Mouse (Mus musculus) cerebellum, adult 11-12 months (tissue): ENCODE measurements at regions not wholly inside any gene's neighbourhood (a gene's known extent, or its start where the extent isn't known, plus 50 kb on each side); places are given as distances from the start of the nearest gene placed in this dataset.

Source experiments
- DNase-seq: peaks from one replicate; pipeline ENCODE4 v3.0.0; 2022

DNA sequence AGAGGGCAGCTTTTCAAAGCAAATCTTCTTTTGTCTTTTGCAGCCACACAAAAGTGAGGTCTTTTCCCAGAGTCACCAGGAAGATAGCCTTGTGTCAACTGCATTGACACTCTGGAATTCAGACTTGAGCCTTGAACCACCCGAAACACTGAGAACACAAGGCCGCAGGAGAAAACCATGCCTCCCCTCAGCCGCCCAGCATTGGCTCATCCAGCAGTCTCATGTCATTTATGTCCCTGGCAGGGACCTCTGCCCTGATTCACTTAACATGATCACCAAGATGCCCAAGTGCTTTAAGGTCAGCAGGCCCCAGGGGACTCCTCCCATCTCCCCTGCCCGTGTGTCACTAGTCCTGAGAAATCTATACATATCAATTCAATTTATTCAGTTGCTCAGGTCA, 173.1 kb upstream of the Kdm8 start:
- DNase-seq: no peak

DNA sequence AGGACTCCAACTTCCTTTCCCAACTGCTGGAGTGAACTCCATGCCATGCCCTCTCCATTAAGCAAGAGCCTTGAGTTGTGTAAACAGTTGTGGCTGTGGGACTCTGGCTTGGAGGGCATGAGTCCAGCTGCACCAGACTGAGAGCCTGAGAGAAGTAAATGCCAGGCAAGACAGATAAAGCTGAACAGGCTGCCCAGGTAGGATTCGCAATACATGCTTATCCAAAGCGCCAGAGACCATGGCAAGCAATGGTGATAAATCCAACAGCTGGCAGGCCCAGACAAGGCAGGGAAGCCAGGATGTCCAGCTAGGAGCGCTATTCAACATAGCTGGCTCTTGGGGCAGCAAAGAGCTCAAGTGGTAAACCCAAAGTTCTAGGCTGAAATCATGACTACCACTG, 163.1 kb upstream of the Kdm8 start:
- DNase-seq: no peak

DNA sequence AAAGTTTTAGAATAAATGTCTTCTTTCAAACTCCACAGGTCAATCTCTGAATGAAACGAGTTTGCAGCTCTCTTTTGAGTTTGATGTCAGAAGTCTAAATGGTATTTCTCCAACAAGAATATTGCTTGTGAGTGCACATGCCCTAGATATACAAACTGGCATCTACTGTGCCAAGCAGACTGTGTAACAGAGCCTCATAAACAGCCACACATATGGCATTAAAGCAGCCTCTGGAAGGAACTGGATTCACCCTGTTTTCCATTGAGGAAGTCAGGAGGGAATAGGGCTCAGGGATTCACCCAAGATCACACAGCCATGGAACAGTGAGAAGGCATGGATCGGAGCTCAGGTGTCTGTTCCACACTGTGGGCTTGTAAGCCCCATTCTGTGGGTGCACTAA, 149.2 kb upstream of the Kdm8 start:
- DNase-seq: no peak

DNA sequence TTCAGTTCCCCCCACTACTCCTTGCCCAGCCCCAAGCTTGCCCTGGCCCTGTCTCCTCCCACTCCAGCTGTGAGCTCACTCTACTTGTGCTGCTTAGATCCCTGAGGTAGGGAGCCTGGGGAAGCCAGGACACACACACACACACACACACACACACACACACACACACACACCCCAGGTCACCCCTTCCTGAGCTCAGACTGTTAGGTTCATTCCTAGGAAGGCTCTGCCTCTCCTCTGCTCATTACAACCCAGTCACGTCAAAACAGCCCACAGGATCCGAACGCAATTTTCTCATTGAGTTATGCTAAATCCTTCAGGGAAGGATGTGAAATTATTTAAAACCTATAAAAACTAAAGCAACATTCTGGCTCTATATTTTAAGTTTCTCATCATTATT, 136.0 kb upstream of the Kdm8 start:
- DNase-seq: no peak

DNA sequence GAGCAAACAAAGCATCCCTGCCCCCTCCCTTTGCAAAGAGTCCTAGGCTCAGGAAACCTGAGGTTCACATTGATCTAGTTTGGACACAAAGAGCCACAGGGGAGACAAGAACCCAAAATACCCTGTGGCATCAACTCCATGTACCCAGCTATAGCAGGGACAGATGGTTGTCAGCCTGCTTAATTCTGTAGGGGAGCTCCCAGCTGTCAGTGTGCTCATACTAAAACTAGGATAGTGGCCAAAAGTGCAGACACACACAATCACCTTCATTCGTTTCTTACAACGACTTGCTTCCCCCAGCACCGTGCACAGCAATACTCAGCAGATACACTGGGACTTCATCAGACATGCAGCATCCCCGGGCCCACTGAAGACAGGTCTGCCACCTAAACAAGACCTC, 133.5 kb upstream of the Kdm8 start:
- peak; percentile 44 for DNase-seq

DNA sequence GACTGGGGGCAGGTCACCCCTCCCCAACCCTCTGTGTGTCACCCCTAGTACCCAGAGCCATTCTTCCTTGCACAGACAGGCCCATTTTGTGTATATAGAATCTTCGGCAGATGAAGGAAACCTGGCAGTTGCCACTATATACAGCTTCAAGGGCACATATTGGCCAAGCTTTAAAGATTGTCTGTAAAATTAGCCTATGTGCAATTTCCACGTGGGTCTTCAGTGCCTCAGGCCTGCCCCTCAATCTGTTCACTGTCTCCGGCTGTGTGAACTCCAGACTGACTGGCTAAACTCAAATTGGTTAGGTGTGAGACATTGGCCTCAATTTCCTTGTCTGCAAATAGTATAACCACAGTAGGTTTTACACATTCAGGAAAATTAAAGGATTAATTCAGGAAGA, 130.9 kb upstream of the Kdm8 start:
- no peak for DNase-seq

DNA sequence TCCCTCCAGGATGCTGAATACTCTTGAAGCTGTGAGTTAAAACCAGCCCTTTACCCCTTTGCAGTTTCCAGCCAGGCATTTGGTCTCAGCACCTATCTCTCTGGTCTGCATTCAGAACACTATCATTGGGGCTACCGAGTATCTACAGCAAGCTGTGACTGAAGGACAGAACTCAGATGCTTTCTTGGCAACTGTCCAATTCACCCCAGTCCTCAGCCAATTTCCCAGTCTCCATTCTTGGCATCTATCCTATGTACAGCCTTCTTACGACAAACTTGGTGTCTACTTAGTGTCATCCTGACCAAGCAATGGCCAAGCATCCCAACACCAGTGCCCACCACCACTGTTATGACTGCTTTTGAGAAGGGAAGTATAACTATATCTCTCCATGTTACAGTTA, 109.7 kb upstream of the Kdm8 start:
- no peak for DNase-seq

DNA sequence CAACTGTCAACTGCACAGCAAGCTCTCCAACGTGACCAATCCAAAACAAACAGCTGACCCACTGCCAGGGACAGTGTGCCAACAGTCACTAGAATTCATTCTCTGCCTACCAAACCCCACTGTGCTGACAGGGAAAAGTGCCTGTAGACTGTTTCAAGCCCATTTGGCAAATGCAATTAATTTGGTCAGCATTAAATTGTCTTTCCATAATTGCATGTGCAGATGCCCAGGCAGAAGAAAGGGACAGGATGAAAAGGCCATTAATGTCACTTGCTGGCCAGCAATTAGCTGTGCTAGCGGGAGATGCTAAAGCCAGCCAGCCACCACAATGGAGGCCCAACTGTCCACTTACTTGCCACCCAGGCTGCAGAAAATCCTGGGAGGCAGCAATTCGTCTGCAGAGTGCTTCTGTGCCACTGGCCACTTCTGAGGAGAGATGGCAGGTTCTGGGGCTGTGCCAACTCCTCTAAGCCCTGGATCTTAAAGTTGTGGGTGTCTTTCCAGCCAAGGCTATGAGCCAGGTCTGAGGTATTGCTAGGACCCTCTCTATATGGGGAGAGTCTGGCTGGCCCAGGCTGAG, 108.8 kb upstream of the Kdm8 start:
- DNase-seq: peak; percentile 50

DNA sequence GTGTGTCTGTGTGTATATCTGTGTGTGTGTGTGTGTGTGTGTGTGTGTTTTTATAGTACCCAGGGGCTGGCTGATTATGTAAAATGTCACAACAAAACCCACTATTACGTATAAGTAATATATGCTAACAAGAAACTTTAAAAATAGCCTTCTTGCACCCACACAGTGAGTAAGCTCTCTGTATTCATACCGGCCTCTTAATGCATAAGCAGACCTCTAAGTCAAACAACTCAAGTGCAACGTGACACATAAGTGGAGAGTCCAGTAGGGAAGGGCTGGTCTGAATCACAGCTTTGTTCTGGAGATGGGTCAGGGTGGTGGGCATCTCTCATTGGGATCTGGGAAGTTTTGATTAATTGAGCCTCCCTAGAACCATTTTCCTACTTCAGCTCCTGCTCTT, 107.7 kb upstream of the Kdm8 start:
- DNase-seq: no peak

DNA sequence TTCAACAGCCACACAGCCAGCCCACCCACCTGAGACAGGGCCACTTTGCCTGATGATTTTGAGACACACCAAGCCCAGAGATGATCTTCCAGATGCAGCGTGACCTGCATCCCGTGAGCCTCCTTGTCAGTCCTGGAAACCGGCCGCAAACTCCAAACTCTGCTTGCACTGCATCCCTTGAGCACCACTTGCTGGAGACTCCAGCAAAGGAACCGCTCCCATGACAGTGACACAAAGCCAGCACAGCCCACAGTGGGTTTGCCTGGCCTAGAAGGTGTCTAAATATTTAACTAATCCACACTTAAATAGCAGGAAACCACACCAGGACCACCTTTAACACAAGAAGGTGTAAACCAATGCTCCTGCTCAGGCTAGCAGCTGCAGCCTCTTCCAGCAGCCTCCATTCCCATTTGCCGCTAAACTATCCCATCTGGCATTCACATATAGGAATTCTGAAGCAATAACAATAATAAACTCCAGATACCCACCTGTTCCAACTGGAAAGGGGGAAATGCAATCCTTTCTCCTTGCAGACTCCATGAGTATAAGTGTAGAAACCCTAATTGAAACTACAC, 106.2 kb upstream of the Kdm8 start:
- no peak for DNase-seq

DNA sequence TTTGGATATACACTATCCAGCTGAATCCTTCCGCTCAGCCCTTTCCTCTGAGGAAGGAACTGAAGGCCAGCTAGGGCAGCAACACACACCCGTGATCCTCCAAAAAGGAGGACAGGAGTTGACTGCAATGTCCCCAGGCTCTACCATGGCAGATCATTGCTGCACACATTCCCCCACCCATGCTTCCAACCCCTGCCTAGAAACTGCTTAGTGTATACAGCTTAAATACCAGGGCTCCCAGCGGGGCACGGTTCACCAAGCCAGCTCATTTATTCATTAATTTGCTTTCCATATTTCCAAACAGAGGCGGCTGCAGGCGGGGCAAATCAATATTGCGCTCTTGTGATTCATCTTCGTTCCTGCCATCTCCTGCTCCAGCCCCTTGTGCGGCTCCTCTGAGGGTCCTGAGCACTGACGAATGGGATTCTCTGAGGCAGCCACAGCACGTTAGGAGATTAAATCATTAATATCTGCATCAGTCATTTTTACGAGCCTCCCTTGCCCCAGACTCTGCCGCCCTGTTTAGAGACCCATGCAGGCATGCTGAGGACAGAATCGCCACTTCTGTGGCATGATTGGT, 104.1 kb upstream of the Kdm8 start:
- no peak for DNase-seq

DNA sequence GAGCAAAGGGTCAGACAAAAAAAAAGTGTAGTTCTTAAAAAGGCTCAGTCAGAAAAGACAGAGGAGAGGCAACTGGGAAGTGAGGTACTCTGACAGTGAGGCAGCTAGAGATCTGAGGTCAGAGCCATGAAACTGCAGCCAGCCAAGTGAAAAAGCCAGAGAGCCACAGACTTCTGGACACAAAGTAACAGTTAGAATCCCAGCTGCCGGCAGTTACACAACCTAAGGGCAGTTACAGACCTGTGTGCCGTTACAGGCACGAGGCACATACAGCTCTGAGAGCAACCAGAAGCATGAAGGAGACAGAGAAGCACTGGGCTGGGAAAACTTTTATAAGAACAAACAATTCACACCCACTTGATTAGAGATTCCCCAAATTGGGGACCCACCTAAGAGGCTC, 94.9 kb upstream of the Kdm8 start:
- DNase-seq: no peak

DNA sequence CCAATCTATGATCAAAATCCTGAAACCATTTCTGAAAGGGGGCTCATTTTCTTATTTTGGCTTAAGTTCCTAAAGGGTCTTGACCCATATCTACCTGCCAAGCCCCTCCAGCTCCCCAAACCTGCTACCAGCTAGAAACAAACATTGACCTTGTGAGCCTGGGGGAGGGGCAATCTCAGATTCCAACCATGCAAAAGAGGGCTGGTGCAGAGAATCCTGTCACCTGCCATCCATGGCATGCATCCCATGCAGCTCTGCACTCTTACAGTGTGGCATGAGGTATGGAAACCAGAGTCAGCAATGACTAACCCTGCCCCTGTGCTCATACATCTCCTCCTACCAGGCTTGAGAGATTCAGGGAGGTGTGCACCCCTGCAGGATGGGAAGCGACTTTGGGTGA, 90.3 kb upstream of the Kdm8 start:
- DNase-seq: no peak

DNA sequence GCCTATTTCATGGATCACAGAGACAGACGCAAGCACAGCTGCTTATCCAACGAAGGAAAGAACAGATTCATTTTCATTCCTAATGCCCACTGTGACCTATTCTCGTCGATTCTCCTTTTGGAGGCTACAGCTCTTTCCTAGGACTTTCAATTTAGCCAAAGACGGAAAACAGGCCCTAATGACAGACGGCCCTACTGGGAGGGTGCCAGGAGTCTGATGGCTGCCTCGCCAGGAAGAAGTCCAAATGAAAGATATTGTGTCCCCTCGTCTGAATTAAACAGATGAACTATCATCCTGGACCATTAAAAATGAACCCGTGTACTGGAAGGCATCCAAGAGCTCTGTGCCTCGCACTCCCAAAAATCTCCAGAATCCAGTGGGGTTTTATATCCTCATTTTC, 89.5 kb upstream of the Kdm8 start:
- DNase-seq: no peak

DNA sequence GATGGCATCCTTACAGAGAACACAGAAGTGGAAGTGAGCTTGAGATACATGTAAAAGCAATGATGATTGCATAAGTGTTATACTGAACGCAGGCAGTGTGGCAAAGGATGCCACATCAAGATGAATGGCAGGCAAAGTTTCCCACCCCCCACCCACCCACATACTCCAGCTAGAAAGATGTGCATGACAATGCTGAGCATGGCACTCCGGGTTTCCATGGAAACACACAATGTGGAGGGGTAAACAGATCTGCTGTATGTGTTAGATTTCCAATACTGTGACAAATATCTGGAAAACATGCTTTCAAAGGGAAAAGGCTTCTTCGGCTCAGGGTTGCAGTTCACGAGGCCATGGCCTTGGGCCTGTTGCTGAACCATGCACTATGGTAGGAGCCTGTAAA, 86.5 kb upstream of the Kdm8 start:
- no peak for DNase-seq

DNA sequence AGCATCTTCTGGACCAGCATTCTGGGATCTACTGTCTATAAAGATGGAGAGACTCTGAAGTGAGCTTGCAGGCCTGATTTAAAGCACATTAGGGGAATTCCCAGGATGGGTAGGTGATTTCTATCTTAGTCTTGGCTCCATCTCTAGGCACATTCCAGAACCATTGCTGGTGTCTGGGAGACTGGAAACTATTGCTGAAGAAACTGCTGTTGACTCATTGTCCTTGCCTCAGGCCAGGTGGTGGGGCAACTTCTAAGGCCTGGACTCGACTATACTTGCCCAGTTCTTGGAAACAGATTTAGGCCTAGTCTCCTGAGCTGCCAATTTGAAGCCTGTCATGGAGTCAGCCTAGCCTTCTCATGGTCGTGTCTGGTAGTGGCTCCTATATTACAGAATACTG, 61.5 kb upstream of the Kdm8 start:
- no peak for DNase-seq

DNA sequence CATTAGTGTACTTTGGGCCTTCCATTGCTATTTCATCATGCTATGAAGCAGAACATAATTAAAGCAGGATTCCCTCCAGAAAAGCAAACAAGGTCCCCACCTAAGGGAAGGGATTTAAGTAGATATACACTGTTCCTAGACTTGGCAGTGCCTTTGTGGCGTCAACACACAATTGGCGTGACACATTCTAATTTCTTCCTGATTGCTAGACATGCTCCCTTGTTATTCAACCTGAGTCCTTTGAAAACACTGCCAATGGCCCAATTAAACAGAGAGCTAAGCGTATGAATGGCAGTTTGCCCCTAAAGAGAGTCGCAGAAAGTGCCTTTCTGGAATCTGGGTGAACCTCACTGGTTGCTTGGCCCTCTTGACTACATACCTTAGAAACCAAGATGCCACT, 60.3 kb upstream of the Kdm8 start:
- DNase-seq: no peak

DNA sequence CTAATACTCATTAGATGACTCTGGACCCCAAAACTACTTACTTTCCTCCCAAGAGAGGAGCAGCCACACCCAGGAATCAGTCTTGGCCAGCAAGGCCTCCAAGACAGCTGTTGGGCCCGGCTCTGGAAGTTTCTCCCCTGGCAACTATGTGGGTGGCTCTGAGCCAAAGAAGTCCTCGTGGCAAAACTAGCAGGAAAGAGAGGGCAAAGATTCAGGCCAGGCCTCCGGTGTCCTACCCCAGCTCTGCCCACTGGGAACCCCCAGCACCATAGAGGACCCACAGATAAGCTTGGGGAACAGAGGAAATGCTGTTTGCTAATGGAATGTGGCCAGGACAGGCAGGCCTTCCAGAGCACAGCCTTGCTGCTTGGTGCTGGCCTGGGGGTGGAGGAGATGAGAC, 51.9 kb upstream of the Kdm8 start:
- peak; percentile 8 for DNase-seq

DNA sequence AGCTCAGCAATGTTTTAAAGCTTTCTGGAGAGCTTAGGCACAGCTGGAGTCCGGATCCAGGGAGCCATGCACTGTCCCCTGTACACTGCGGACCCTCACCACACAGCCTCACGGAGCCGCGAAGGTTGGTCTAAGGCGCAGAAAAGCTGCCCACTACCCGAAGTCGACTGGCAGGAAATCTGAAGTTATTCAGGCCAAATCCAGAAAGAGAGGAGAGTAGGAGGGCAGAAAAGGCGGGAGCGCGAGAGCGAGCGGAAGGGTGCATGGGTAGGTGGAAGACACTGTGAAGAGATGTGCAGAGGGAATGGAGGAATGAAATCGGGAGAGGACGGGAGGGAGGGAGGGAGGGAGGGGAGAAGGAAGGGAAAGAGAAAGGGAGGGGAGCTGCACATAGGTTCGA, 51.2 kb upstream of the Kdm8 start:
- peak; percentile 10 for DNase-seq

DNA sequence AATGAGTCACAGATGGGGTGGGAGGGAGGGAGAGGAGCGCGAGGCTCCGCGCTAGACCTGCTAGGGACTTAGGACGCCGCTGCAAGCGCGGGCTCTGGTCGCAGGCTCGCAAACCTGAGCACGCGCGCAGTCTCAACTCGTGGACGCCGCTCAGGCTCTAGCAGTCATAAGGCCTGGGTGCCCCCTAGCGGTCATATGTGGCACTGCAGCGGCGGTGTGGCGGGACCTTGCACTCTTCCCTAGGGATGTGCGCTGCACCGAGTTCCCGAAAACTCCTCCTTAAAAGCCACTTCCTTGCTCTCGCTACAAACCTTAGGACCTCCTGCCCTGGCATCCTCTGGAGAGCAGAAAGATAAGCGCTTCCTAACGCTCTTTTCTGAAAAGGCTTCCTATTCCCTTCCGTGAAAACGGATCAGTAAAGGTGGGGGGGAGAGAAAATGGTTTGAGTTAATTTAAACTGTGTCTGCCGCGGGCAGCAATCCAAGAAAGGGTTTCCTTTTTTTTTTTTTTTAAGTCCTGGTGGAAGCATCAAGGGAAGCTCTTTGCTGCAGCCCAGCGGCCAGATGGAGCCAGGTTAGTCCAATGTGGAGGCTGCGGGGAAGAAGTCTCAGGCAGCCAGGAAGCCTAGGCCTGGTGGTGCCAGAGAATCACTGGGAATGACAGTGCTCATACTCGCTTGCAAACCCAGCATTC, 50.7 kb upstream of the Kdm8 start:
- DNase-seq: peak; percentile 90
